Mouse (Mus musculus): ENCODE measurements around the gene Mtus2.

DNA sequence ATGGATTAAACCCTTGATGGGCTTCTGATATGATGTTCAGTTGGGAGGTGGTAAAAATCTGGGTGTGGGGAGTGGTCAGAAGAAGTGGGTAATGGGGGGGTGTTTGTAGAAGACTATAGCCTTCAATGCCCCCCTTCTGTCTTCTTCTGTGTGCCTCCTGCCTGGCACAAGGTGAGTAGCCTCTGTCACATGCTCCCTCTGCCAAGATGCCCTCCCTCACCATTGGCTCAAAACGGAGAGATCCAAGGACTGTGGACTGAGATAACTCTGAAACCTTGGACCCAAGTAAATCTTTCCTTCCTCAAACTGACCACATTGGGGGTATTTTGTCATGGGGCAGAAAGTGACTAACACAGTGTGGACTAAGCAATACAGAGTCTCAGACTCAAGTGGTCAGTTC, 99.7 kb downstream of the Mtus2 start:
- TF ChIP-seq CTCF (conservative IDR thresholded peaks at IDR 0.05; ENCODE audit: insufficient read depth, insufficient read length, low read depth, low read length) (no peak), POLR2A (IDR thresholded peaks at IDR 0.05; ENCODE audit: low read depth, low read length) (no peak)
